Mouse (Mus musculus): ENCODE measurements around the gene Cnn2.

DNA sequence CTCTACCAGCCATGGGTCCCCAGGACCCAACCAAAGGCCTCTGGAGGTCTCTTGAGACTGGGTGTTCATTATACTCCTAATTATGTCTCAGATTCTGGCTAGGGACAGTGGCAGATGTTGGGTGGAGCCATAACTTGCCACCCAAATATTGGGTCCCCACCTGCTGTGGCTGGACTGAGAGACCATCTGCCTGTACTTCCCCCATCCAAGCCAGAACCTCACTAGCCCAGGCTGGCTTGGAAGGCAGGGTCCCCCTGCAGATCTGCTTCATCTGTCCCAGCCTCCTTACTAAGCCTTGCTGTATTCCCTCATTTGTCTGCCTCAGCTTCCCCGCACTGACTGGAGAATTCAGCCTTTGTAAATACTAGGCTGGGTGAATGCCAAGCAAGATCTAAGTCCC, 20.2 kb upstream of the Cnn2 start:
- TF ChIP-seq CTCF (conservative IDR thresholded peaks at IDR 0.05; ENCODE audit: insufficient read depth, insufficient read length, low read depth, low read length) (no peak), POLR2A (IDR thresholded peaks at IDR 0.05; ENCODE audit: low read depth, low read length) (no peak)

Measured in kidney, adult 2 months (tissue).